Mouse (Mus musculus): ENCODE measurements around the gene Fgd2. TPM values are rescaled to one million over a fixed set of nuclear protein-coding genes. Genes with fewer than 3 reads are reported as not detected.
"Not testable (repeated sequence)": the region's sequence is repeated elsewhere in the genome, so short reads cannot be mapped to it uniquely, and the experiment has no call there.

The Fgd2 gene
- polyA plus RNA-seq, 1 experiment from 2014 or later, result 2.4 TPM

DNA sequence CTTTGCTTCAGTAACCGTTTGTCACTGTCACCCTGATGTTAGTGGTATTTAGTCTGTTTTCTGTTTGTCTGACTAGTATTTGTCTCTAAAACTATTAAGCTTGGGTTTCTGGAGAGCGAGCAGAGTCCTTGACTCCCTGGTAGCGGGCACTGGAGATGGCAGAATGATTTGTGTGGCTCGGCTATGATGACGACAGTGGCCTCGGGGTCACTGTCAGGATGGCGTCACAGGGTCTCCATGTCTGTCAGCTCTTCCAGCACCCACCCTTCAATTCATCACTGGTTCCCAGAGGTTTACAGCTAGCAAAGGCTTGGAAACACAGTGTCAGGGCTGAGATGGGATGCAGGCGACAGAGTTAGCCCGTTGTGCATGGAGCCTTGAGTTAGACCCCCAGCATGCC is 23.2 kb downstream of the Fgd2 start:
- Histone ChIP-seq H3K4me1 (replicated peaks; ENCODE audit: control insufficient read depth, insufficient read depth, low read length) (no peaks in the 10 kb centered on the region; the same call in 1 of the 2 replicates), H3K9me3 (ENCODE audit: control insufficient read depth, low read length) (no peaks in the 10 kb centered on the region), H3K36me3 (ENCODE audit: control insufficient read depth, insufficient read depth, low read length) (no peaks in the 10 kb centered on the region), H3K27ac (ENCODE audit: low read depth, low read length) (no peak overlapping the region), H3K9ac (ENCODE audit: low read length) (no peak overlapping the region), H3K4me2 (ENCODE audit: low read depth, low read length, severe bottlenecking) (no peak overlapping the region), H3K4me3 (ENCODE audit: low read depth, low read length) (no peak overlapping the region), H3K27me3 (ENCODE audit: control insufficient read depth, insufficient read depth, low read length) (no peaks in the 10 kb centered on the region)
- ATAC-seq (replicated peaks; ENCODE audit: low FRiP score) (no peak), DNase-seq (ENCODE audit: low spot score) (no peak)
- 87% methylated on average over 9 of the region's 9 CpGs for WGBS

DNA sequence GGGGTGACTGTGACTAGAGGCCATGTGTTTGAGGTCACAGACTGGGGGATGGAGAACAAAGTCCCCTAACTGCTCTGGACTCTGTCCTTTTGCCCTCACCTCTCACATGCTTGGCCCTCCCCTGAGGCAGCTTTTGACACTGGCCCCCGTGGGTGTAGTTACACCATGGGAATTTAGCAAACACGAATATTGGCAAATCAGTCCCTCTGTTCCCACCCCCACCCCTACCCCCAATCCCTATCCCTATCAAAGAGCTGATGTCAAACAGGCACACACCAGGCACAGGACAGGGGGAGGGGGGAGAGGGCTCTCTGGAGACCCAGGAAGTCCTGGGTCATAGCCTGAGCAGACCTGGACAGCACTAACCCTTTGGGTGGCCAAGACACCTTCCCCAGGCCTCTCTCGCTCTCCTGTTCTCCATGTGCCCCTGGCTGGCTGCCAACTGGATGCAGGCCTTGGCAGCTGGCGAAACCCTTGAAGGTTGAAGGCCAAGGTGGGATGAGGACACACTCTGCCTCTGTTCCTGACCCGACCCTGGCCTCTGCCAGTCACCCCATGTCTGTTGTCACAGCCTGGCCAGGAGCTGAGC is 24.2 kb downstream of the Fgd2 start:
- Histone ChIP-seq H3K4me3 (ENCODE audit: low read depth, low read length) (no peak overlapping the region), H3K4me1 (replicated peaks; ENCODE audit: control insufficient read depth, insufficient read depth, low read length) (no peaks in the 10 kb centered on the region; the same call in 1 of the 2 replicates), H3K27me3 (ENCODE audit: control insufficient read depth, insufficient read depth, low read length) (no peaks in the 10 kb centered on the region), H3K36me3 (ENCODE audit: control insufficient read depth, insufficient read depth, low read length) (no peaks in the 10 kb centered on the region), H3K9me3 (ENCODE audit: control insufficient read depth, low read length) (no peaks in the 10 kb centered on the region), H3K9ac (ENCODE audit: low read length) (no peak overlapping the region), H3K27ac (ENCODE audit: low read depth, low read length) (no peak overlapping the region), H3K4me2 (ENCODE audit: low read depth, low read length, severe bottlenecking) (no peak overlapping the region)
- 78% methylated on average over 5 of the region's 5 CpGs for WGBS
- ATAC-seq (replicated peaks; ENCODE audit: low FRiP score), result no peak
- DNase-seq (ENCODE audit: low spot score), result no peak

DNA sequence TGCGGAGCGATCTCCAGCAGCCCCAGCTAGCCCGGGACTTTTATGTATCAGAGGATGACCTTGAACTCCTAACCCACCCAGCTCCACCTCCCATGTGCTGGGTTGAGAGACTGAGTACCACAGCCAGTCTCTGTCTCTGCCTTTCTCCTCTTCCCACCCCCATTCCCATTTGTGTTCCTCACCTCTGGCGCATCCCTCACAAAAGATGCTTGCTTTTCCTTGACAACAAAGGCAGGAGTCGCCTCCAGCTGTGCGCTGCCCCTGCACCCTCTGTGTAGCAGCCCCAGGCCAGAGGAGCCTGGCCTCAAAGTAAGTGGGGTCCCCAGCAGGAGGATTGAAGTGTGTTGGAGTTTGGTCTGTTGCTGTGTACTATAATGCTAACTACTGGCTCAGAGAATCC is 25.0 kb downstream of the Fgd2 start:
- Histone ChIP-seq H3K4me3 (ENCODE audit: low read depth, low read length) (no peak overlapping the region), H3K9me3 (ENCODE audit: control insufficient read depth, low read length) (no peaks in the 10 kb centered on the region), H3K27ac (ENCODE audit: low read depth, low read length) (no peak overlapping the region), H3K27me3 (ENCODE audit: control insufficient read depth, insufficient read depth, low read length) (no peaks in the 10 kb centered on the region), H3K4me1 (replicated peaks; ENCODE audit: control insufficient read depth, insufficient read depth, low read length) (no peaks in the 10 kb centered on the region; the same call in 1 of the 2 replicates), H3K4me2 (ENCODE audit: low read depth, low read length, severe bottlenecking) (no peak overlapping the region), H3K9ac (ENCODE audit: low read length) (no peak overlapping the region), H3K36me3 (ENCODE audit: control insufficient read depth, insufficient read depth, low read length) (no peaks in the 10 kb centered on the region)
- DNase-seq (ENCODE audit: low spot score), result no peak
- ATAC-seq (replicated peaks; ENCODE audit: low FRiP score), result no peak
- 30% methylated on average over 6 of the region's 6 CpGs for WGBS

DNA sequence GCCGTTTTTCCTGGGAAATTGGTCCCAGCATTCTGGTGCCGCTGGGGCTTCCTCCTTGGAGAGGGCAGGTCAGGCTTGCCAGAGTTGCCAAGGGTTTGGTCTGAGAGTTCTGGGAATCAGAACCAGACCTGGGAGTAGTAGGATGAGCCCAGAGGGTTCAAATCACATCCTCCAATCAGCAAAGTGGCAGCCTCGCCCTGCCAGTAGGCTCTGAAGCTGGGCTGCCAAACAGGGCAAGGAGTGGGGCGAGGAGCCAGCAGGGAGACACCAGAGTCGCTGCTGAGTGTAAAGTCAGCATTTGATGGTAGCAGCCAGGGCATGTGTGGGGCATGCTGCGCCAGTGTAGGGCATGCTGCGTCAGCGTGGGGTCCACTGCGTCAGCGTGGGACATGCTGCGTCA is 28.3 kb downstream of the Fgd2 start:
- Histone ChIP-seq H3K27ac (ENCODE audit: low read depth, low read length) (no peak overlapping the region), H3K27me3 (ENCODE audit: control insufficient read depth, insufficient read depth, low read length) (no peaks in the 10 kb centered on the region), H3K4me3 (ENCODE audit: low read depth, low read length) (no peak overlapping the region), H3K36me3 (ENCODE audit: control insufficient read depth, insufficient read depth, low read length) (no peaks in the 10 kb centered on the region), H3K4me2 (ENCODE audit: low read depth, low read length, severe bottlenecking) (no peak overlapping the region), H3K4me1 (replicated peaks; ENCODE audit: control insufficient read depth, insufficient read depth, low read length) (no peaks in the 10 kb centered on the region), H3K9me3 (ENCODE audit: control insufficient read depth, low read length) (no peaks in the 10 kb centered on the region), H3K9ac (ENCODE audit: low read length) (no peak overlapping the region)
- 86% methylated on average over 11 of the region's 11 CpGs for WGBS
- no peak for DNase-seq (ENCODE audit: low spot score)
- no peak for ATAC-seq (replicated peaks; ENCODE audit: low FRiP score)

DNA sequence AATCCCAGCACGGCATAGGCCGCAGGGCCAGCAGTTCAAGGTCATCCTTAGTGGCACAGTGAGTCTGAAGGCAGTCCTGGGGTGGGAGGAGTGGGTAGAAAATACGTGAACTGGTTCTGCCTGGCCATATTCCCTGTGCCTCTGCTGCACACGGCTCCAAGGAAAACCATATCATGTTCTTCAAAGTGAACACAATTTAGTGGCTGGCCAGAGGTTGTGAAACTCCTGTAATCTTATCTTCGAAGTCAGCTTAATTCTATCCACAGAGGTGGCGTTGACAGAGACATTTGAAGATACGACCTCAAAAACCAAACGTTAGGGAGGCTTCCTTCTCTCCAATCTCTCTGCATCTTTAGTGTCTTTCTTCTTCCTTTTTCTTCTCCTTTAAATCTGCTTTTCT is 30.6 kb downstream of the Fgd2 start:
- Histone ChIP-seq H3K36me3 (ENCODE audit: control insufficient read depth, insufficient read depth, low read length) (no peaks in the 10 kb centered on the region), H3K4me3 (ENCODE audit: low read depth, low read length) (no peak overlapping the region), H3K4me2 (ENCODE audit: low read depth, low read length, severe bottlenecking) (no peak overlapping the region), H3K27me3 (ENCODE audit: control insufficient read depth, insufficient read depth, low read length) (no peaks in the 10 kb centered on the region), H3K4me1 (replicated peaks; ENCODE audit: control insufficient read depth, insufficient read depth, low read length) (no peaks in the 10 kb centered on the region), H3K9ac (ENCODE audit: low read length) (no peak overlapping the region), H3K27ac (ENCODE audit: low read depth, low read length) (no peak overlapping the region), H3K9me3 (ENCODE audit: control insufficient read depth, low read length) (no peaks in the 10 kb centered on the region)
- DNase-seq (ENCODE audit: low spot score), result no peak
- ATAC-seq (replicated peaks; ENCODE audit: low FRiP score), result no peak
- 89% methylated on average over 8 of the region's 8 CpGs for whole genome bisulfite sequencing

DNA sequence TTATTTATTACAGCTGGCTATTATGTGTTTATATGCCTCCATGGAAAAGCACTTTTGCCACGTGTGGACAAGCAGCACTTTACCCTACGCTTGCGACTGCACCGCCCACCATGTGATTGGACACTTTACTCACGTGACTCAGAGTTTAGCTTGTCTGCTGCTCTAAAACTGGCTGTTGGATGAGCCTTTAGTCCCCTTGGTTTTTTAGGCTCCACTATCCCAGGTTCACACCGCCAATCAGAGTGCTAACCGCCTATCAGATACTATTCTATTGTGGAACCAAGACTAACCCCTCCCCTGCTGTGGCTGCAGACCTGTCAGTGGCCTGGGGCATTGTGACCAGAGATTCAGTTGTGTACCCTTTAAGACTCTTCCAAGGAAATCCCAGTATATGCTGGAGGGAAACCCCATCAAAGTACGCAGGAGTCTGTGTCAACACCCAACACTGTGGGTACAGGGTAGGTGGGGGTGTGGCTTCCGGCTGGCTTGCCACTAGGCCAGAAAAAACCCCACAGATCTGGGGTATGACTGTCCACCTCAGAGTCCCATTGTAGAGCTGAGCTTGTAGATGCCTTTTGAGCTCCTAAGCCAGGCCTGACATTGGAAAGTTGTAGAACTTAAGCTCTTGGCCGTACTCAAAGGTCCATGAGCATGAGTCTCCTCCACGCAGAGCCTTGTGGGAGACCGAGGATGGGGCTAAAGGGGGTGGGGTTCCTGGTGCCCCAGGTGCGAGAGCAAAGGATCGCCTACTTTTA is 32.8 kb downstream of the Fgd2 start:
- H3K9ac ChIP-seq (ENCODE audit: low read length), result no peak overlapping the region
- no peak for ATAC-seq (replicated peaks; ENCODE audit: low FRiP score)
- no peaks in the 10 kb centered on the region for H3K36me3 ChIP-seq (ENCODE audit: control insufficient read depth, insufficient read depth, low read length)
- 65% methylated on average over 14 of the region's 14 CpGs for WGBS
- peaks cover 4% of the 10 kb centered on the region; the same call in 1 of the 2 replicates for H3K4me1 ChIP-seq (replicated peaks; ENCODE audit: control insufficient read depth, insufficient read depth, low read length)
- no peak overlapping the region for H3K27ac ChIP-seq (ENCODE audit: low read depth, low read length)
- H3K9me3 ChIP-seq (ENCODE audit: control insufficient read depth, low read length), result no peaks in the 10 kb centered on the region
- no peak overlapping the region for H3K4me3 ChIP-seq (ENCODE audit: low read depth, low read length)
- no peak for DNase-seq (ENCODE audit: low spot score)
- no peaks in the 10 kb centered on the region for H3K27me3 ChIP-seq (ENCODE audit: control insufficient read depth, insufficient read depth, low read length)
- no peak overlapping the region for H3K4me2 ChIP-seq (ENCODE audit: low read depth, low read length, severe bottlenecking)

DNA sequence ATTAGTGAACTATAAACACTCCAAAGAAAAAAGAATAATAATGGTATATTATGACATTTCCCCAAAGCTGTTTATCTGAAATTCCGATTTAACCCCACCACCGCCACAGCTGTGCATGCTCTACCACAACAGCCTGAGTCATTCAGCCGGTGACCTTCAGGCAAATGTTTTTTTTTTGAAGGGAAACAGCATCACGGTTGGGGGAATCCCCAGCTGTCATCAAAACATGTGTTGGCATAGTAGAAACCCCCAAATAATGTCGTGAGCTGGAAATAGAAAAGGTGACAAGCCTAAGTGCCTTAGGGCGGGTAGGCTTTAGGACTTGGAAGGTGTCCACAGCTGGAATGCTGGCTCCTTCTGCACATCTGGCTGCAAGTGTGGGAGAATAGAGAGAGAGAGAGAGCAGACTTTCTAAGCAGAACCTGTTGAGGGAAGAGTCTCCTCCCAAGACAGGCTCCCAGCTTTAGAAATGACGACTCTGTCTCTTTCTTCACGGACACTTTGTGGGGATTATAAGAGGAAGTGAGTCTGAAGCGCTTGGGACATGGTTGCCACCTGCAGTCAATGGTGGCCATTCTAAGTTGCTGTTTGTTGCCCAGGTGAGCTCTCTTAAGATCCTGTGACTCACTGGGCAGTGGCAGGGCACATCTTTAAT is 33.5 kb downstream of the Fgd2 start:
- H3K4me2 ChIP-seq (ENCODE audit: low read depth, low read length, severe bottlenecking), result no peak overlapping the region
- H3K27ac ChIP-seq (ENCODE audit: low read depth, low read length), result no peak overlapping the region
- H3K4me3 ChIP-seq (ENCODE audit: low read depth, low read length), result no peak overlapping the region
- H3K36me3 ChIP-seq (ENCODE audit: control insufficient read depth, insufficient read depth, low read length), result no peaks in the 10 kb centered on the region
- ATAC-seq (replicated peaks; ENCODE audit: low FRiP score) (no peak), DNase-seq (ENCODE audit: low spot score) (no peak)
- no peak overlapping the region for H3K9ac ChIP-seq (ENCODE audit: low read length)
- no peaks in the 10 kb centered on the region for H3K9me3 ChIP-seq (ENCODE audit: control insufficient read depth, low read length)
- H3K27me3 ChIP-seq (ENCODE audit: control insufficient read depth, insufficient read depth, low read length), result no peaks in the 10 kb centered on the region; the same call in 1 of the 2 replicates
- 69% methylated on average over 9 of the region's 9 CpGs for WGBS
- peaks cover 12% of the 10 kb centered on the region for H3K4me1 ChIP-seq (replicated peaks; ENCODE audit: control insufficient read depth, insufficient read depth, low read length)

DNA sequence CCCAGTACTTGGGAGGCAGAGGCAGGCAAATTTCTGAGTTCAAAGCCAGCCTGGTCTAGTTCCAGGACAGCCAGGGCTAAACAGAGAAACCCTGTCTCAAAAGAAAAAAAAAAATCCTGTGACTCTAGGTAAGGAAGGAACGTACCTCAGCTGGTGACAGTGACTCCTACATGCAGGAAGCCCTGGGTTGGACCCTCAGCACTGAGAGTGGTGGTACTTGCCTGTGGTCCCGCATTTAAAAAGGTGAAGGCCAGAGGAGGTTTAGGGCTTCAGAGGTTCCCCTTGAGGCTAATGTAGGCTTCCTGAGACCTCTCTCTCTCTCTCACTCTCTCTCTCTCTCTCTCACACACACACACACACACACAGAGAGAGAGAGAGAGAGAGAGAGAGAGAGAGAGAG is 34.0 kb downstream of the Fgd2 start:
- H3K9ac ChIP-seq (ENCODE audit: low read length); H3K4me3 ChIP-seq (ENCODE audit: low read depth, low read length); H3K36me3 ChIP-seq (ENCODE audit: control insufficient read depth, insufficient read depth, low read length); ATAC-seq (replicated peaks; ENCODE audit: low FRiP score); H3K4me2 ChIP-seq (ENCODE audit: low read depth, low read length, severe bottlenecking); DNase-seq (ENCODE audit: low spot score); H3K9me3 ChIP-seq (ENCODE audit: control insufficient read depth, low read length); H3K27ac ChIP-seq (ENCODE audit: low read depth, low read length); H3K27me3 ChIP-seq (ENCODE audit: control insufficient read depth, insufficient read depth, low read length): not testable (repeated sequence)
- H3K4me1 ChIP-seq (replicated peaks; ENCODE audit: control insufficient read depth, insufficient read depth, low read length), result peaks cover 12% of the 10 kb centered on the region
- 88% methylated on average over 2 of the region's 2 CpGs for WGBS

Measured in forebrain, embryonic 11.5 days (tissue).